Mouse (Mus musculus) embryo, embryonic 10 days (tissue): ENCODE measurements around the gene Tab1.

ENCODE experiments used
- DNase-seq: peaks from one replicate; pipeline ENCODE4 v3.0.0-alpha.2; 2015; ENCODE audit warnings: low spot score

The Tab1 gene

DNA sequence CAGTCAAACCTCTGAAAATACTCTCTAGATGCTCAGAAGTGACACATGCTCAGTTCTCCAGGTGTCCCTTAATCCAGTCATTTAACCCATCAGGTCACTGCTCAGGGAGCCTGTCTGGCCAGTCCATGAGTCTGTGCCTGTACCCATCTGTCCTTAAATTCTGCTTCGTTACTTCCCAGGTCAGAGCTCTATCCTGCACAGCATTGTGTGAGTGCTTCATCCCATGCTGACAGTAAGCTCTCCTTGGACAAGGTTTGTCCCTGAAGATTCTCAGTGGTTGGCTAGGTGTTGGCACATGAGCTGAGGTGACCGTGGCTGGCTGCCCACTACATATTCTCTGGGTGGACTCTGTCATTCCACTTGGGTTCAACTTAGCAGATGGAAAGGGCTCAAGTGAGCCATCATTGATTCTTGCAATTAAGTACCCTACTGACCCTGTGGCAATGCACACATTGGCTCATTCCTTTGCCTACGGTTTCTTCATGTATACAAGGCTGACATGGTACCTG is 73.2 kb downstream of the Tab1 start:
- DNase-seq: no peak

DNA sequence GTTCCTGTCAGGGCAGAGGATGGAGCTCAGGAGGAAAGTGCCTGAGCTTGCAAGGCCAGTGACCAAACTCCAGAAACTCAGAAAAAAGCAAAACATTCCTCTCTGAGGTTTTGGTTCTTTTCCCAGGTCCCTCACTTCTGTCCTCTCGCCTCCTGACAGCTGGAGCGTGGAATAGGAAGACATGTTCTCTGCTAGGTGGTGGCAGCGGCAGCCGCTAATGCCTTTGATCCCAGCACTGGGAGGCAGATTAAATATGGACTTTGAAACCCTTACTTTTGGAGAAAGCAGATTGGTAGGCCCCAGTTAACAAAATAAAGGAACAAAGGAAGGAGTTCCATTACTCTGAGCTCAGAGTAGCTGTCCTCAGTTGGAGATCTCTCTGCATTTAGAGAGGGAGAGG is 75.5 kb downstream of the Tab1 start:
- no peak for DNase-seq
